Mouse (Mus musculus): Measurements from ENCODE around the gene Zfp637. TPM values are rescaled to one million over a fixed set of nuclear protein-coding genes. Genes with fewer than 3 reads are reported as not detected.

Gene Zfp637
- polyA plus RNA-seq, 1 experiment from 2014 or later: 183 TPM

DNA sequence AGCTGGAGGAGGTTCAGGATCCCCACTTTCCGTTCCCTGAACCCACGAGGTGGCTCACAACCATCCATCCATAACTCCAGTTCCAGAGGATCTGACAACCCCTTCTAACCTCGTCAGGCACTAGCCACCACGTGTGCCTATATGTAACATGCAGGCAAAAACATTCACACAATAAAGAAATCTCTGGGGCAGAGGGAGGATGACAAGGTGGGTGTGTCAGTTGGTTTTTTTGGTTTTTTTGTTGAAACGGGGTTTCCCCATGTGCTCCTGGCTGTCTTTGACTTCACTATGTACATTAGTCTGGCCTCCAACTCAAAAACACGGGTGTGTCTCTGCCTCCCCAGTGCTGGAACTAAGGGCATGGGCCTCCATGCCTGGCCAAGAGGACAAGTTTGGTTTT, 49.3 kb downstream of the Zfp637 start:
- H3K27ac ChIP-seq: no peak overlapping the region
- H3K9ac ChIP-seq: no peak overlapping the region
- no peak overlapping the region for H3K4me2 ChIP-seq (replicated peaks)
- 81% methylated on average over 6 of the region's 6 CpGs for WGBS
- no peak overlapping the region for H3K4me3 ChIP-seq
- no peak for ATAC-seq (ENCODE audit: low FRiP score, low read depth)
- H3K27me3 ChIP-seq: no peaks in the 10 kb centered on the region
- H3K4me1 ChIP-seq: no peaks in the 10 kb centered on the region
- no peaks in the 10 kb centered on the region for H3K9me3 ChIP-seq
- no peaks in the 10 kb centered on the region for H3K36me3 ChIP-seq

DNA sequence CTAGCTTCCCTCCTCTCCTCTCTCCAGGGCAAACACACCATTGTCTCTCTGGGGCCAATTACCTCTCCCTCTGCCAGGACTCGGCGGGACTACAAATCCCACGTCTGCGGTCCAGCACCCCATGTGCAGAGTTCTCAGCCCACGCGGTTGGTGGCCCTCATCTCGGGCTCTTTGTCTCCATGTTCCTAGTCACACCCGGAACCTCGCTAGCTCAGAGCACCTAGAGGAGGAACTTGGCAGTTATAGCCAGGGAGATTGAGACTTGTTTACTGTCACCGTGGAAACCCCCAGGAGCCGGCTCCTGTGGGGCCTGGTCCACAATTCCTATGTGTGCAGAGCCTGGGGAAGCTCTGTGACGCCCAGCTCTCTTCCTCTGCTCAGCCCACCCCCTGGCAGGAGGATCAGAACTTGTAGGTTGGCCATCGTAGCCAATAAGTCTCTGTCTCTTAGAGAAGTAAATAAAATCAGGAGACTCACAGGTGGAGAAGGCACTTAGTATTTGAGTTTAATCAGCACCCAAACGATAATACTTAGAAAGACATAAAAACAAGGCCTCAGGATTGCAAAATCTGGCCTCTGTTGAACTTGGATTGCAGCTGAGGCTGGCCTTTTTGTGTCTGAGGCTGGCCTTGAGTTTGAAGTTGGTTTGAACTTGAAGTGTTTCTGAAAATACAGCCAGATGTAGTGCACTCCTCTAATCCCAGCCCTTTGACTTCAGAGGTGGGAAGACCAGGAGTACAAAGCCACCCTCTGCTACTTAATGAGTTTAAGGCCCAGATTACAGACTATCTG, 50.6 kb downstream of the Zfp637 start:
- Histone ChIP-seq H3K27me3 (no peaks in the 10 kb centered on the region), H3K4me3 (no peak overlapping the region), H3K36me3 (no peaks in the 10 kb centered on the region), H3K4me1 (no peaks in the 10 kb centered on the region), H3K9ac (no peak overlapping the region), H3K9me3 (no peaks in the 10 kb centered on the region), H3K27ac (no peak overlapping the region), H3K4me2 (replicated peaks) (no peak overlapping the region)
- no peak for ATAC-seq (ENCODE audit: low FRiP score, low read depth)
- WGBS: 62% methylated on average over 14 of the region's 14 CpGs

DNA sequence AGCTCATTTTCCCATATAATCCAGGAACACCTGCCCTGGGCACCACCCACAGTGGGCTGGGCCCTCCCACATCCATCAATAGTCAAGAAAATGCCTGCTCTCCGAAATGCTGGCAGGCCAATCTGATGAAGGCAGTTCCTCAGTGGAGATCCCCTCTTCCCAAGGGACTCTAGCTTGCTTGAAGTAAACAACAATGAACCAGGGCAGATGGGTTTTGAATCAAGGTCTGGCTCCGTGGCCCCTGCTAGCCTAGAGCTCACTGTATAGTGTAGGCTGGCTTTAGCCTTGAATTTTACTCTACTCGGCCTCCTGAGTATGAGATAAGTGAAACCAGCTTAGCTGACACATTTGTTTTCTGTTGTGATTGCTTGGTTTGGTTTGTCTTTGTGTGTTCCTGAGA, 51.4 kb downstream of the Zfp637 start:
- Histone ChIP-seq H3K4me2 (replicated peaks) (no peak overlapping the region), H3K27ac (no peak overlapping the region), H3K9me3 (no peaks in the 10 kb centered on the region), H3K4me1 (no peaks in the 10 kb centered on the region), H3K27me3 (no peaks in the 10 kb centered on the region), H3K36me3 (no peaks in the 10 kb centered on the region), H3K4me3 (no peak overlapping the region), H3K9ac (no peak overlapping the region)
- ATAC-seq (ENCODE audit: low FRiP score, low read depth): no peak
- WGBS: 53% methylated on average over 3 of the region's 3 CpGs

DNA sequence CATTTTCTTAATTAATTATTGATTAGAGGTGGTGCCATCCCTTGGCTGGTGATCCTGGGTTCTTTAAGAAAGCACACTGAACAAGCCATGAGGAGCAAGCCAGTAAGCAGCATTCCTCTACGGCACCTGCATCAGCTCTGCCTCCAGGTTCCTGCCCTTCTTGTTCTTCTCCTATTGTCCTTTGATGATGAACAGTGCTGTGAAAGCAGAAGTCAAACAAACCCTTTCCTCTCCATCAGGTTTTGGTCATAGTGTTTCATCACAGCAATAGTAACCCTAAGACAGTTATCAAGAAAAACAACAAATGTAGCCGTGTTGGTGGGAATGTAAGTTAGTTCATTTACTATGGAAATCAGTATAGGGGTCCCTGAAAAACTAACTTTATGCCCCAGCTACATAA, 52.5 kb downstream of the Zfp637 start:
- Histone ChIP-seq H3K9ac (no peak overlapping the region), H3K4me2 (replicated peaks) (no peak overlapping the region), H3K9me3 (no peaks in the 10 kb centered on the region), H3K27me3 (no peaks in the 10 kb centered on the region), H3K4me1 (no peaks in the 10 kb centered on the region), H3K4me3 (no peak overlapping the region), H3K27ac (no peak overlapping the region), H3K36me3 (no peaks in the 10 kb centered on the region)
- no peak for ATAC-seq (ENCODE audit: low FRiP score, low read depth)
- 95% methylated on average over 2 of the region's 2 CpGs for WGBS

Other genes starting within 250 kb of the Zfp637 start
- gene Zfp239, start 20.9 kb downstream of the Zfp637 start, polyA plus RNA-seq (2015; fragmentation: Nextera tagmentation; extraction: Ambion mirVana): 14.4 and 16.3 TPM in 2 replicates
- gene Hnrnpf, start 59.1 kb downstream of the Zfp637 start, polyA plus RNA-seq (2015; fragmentation: Nextera tagmentation; extraction: Ambion mirVana): 668 and 681 TPM in 2 replicates
- 2.7 and 4.7 TPM in 2 replicates for gene Fxyd4, start 96.5 kb downstream of the Zfp637 start, polyA plus RNA-seq (2015; fragmentation: Nextera tagmentation; extraction: Ambion mirVana)
- gene Rasgef1a, start 170.3 kb downstream of the Zfp637 start, polyA plus RNA-seq (2015; fragmentation: Nextera tagmentation; extraction: Ambion mirVana): 0.11 and 0.13 TPM in 2 replicates

Data from limb, embryonic 13.5 days (tissue).